Mouse (Mus musculus): ENCODE results near the gene Oaz1. TPM values are rescaled to one million over a fixed set of nuclear protein-coding genes. Genes with fewer than 3 reads are reported as not detected.
"Not testable (repeated sequence)": the region's sequence is repeated elsewhere in the genome, so short reads cannot be mapped to it uniquely, and the experiment has no call there.

Oaz1 gene
- polyA plus RNA-seq, 1 experiment from 2014 or later: 1,342 TPM

DNA sequence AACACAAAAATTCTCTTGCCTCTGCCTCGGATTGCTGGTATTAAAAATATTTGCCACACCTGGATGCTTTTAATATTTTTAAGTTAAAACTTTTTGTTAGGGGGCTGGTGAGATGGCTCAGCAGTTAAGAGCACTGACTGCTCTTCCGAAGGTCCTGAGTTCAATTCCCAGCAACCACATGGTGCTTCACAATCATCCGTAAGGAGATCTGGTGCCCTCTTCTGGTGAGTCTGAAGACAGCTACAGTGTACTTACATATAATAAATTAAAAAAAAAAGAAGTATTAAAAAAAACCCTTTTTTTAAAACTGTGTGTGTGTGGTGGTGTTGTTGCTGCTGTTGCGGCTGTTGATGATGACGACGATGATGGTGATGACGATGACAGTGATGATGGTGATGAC is 8.5 kb upstream of the Oaz1 start:
- H3K27me3 ChIP-seq (replicated peaks); H3K36me3 ChIP-seq; H3K4me1 ChIP-seq; H3K4me2 ChIP-seq (replicated peaks); H3K27ac ChIP-seq; H3K9ac ChIP-seq; H3K4me3 ChIP-seq; ATAC-seq (ENCODE audit: low FRiP score, low read depth); H3K9me3 ChIP-seq: not testable (repeated sequence)
- 85% methylated on average over 7 of the region's 7 CpGs for WGBS

DNA sequence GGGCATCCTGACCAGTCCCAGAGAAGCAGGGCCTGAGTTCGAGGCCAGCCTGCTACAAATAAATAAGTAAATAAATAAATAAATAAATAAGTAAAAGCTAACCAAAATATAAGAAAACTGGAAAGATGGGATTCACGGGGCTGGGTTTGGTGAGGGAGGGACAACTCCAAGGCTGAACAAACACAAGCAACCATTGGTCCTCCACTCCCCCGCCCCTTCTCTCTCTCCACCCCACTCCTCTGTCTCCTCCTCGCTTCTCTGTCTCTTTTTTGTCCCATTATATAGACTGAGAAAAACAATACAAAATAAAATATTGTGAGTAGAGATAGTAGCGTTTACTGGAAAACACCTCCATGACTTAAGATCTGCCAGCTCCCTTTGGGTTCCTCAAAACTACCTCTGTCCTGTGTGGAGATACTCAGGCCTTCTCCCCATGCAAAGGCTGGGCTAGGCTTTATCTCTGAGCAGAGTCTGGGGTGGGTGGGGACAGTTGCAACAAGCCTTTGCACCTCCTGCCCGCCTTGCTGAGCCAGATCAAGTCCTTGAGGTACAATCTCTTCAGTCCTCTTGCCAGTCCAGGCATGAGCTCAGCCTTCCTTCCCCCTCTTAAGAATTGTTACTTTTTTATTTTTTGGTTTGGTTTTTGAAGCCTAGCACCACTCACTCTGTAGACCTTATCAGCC is 7.7 kb upstream of the Oaz1 start:
- no peaks in the 10 kb centered on the region for H3K4me1 ChIP-seq
- ATAC-seq (ENCODE audit: low FRiP score, low read depth): no peak
- no peaks in the 10 kb centered on the region for H3K9me3 ChIP-seq
- H3K9ac ChIP-seq: no peak overlapping the region
- 62% methylated on average over 6 of the region's 6 CpGs for WGBS
- no peaks in the 10 kb centered on the region for H3K36me3 ChIP-seq
- H3K4me3 ChIP-seq: no peak overlapping the region
- H3K27me3 ChIP-seq (replicated peaks): no peaks in the 10 kb centered on the region
- no peak overlapping the region for H3K27ac ChIP-seq
- no peak overlapping the region for H3K4me2 ChIP-seq (replicated peaks)

DNA sequence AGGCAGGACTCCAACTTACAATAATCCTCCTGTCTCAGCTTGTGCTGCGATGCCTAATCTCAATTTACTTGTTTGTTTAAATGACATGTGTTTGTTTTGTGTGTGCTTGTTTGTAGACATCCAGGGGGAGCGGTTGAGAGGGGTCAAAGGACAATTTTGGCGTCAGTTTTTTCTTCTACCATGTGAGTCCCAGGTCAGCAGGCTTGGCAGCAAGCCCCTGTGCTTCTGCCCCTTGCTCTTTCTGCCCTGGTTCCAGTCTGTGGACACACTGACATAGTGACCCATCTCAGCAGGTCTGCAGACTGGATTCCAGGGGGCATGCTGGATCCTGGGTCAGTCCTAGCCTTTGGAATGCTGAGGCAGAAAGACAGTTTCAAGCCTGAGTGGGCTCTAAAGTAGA is 7.0 kb upstream of the Oaz1 start:
- H3K27ac ChIP-seq: no peak overlapping the region
- no peaks in the 10 kb centered on the region for H3K36me3 ChIP-seq
- no peaks in the 10 kb centered on the region for H3K27me3 ChIP-seq (replicated peaks)
- no peaks in the 10 kb centered on the region for H3K4me1 ChIP-seq
- no peak for ATAC-seq (ENCODE audit: low FRiP score, low read depth)
- H3K4me2 ChIP-seq (replicated peaks): no peak overlapping the region
- H3K9ac ChIP-seq: no peak overlapping the region
- H3K4me3 ChIP-seq: no peak overlapping the region
- 70% methylated on average over 3 of the region's 3 CpGs for WGBS
- no peaks in the 10 kb centered on the region for H3K9me3 ChIP-seq

DNA sequence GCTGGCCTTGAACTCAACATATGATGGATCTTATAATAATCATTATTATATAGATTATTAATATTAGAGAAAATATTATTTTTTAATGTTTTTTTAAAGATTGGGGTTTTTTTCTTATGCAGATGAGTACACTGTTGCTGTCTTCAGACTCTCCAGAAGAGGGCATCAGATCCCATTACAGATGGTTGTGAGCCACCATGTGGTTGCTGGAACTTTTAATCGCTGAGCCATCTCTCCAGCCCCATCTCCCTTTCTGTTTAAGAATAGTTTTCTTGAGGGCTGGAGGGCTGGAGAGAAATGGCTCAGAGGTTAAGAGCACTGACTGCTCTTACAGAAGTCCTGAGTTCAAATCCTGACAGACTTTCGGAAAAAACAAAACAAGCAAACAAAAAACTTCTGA is 4.5 kb upstream of the Oaz1 start:
- WGBS: 46% methylated on average over 2 of the region's 2 CpGs
- Histone ChIP-seq H3K9me3 (no peaks in the 10 kb centered on the region), H3K4me3 (no peak overlapping the region)

DNA sequence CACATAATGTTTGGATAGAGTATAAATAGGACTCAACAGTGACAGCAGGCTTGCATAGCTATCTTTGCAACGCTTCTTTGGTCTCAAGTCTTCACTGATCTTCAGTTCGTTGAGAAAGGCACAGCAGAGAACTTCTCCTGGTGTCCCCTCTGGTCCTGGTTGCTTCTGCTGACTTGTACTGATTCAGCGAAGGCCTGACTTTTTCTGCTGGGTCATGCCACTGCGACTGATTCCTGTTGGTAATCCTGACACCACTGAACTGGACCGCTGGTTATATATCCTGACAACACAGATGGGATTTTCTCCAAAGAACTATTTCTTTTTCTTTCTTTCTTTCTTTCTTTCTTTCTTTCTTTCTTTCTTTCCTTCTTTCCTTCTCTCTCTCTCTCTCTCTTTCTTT is 3.9 kb upstream of the Oaz1 start:
- no peak overlapping the region for H3K27ac ChIP-seq
- peaks cover 2% of the 10 kb centered on the region for H3K4me1 ChIP-seq
- H3K9me3 ChIP-seq: no peaks in the 10 kb centered on the region
- H3K9ac ChIP-seq: no peak overlapping the region
- no peak overlapping the region for H3K4me2 ChIP-seq (replicated peaks)
- H3K27me3 ChIP-seq (replicated peaks): no peaks in the 10 kb centered on the region
- WGBS: 92% methylated on average over 5 of the region's 5 CpGs
- H3K4me3 ChIP-seq: no peak overlapping the region
- H3K36me3 ChIP-seq: no peaks in the 10 kb centered on the region
- ATAC-seq (ENCODE audit: low FRiP score, low read depth): no peak

More for the DNA sequence above, 4.5 kb upstream of the Oaz1 start:
- Histone ChIP-seq H3K27me3 (replicated peaks) (no peaks in the 10 kb centered on the region), H3K27ac (no peak overlapping the region), H3K36me3 (no peaks in the 10 kb centered on the region), H3K4me1 (no peaks in the 10 kb centered on the region; the same call in 1 of the 2 replicates), H3K9ac (no peak overlapping the region), H3K4me2 (replicated peaks) (no peak overlapping the region)
- ATAC-seq (ENCODE audit: low FRiP score, low read depth): no peak

DNA sequence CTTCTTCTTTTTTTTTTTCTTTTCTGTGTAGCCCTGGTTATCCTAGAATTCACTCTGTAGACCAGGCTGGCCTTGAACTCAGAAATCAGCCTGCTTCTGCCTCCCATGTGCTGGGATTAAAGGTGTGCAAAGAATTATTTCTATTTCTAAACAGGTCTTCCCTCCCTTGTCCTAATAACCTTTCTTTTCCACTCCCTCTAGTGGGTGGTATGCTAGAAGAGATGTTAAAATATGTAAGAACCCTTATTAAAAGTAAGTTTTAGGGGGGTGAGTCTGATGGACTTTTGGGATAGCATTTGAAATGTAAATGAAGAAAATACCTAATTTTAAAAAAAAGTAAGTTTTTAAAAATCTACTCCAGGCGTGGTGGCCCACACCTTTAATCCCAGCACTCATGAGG is 3.1 kb upstream of the Oaz1 start:
- WGBS: 94% methylated on average over 1 of the region's 1 CpGs
- ATAC-seq (ENCODE audit: low FRiP score, low read depth): no peak

DNA sequence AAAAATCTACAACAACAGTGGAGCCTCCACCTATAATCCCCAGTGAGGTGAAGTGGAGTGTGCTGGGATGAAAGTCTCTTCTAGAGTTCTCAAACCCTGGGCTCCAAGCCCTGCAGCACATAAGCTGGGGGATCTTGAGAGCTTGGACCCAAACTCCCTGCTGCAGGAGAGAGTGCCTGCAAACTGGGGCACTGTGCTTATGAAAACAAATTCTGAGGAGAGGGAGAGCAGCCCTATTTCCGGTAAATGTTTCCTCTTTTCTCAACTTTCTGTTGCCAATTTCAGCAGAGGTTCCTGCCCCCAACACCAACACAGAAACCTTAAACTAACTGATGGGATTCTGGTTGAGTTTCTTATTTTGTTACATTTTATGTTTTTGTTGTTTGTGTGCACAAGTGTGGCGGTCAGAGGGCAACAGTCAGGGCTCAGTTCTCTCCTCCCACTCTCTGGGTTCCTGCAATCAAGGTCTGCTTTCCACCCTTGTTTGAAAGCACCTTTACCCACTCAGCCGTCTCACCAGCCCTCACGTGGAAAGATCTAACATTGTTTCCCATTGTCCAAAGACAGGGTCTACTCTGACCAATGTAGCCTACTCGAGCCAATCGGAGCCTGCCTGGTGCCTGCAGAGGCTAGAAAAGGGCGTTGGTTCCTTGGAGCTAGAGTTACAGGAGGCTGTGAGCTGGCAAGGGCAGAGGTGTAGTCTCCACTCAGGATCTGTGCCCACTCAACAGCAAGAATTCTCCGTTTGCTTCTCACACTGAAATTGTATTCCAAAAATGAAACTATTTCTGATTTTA is 2.4 kb upstream of the Oaz1 start:
- 71% methylated on average over 8 of the region's 8 CpGs for WGBS
- no peaks in the 10 kb centered on the region for H3K9me3 ChIP-seq
- no peak overlapping the region for H3K27ac ChIP-seq
- H3K4me2 ChIP-seq (replicated peaks): no peak overlapping the region
- no peak overlapping the region for H3K4me3 ChIP-seq
- H3K9ac ChIP-seq: no peak overlapping the region
- H3K4me1 ChIP-seq: peaks cover 14% of the 10 kb centered on the region
- H3K36me3 ChIP-seq: peaks cover 4% of the 10 kb centered on the region
- H3K27me3 ChIP-seq (replicated peaks): no peaks in the 10 kb centered on the region
- ATAC-seq (ENCODE audit: low FRiP score, low read depth): no peak

More for the DNA sequence above, 3.1 kb upstream of the Oaz1 start:
- no peak overlapping the region for H3K4me2 ChIP-seq (replicated peaks)
- no peak overlapping the region for H3K4me3 ChIP-seq
- no peak overlapping the region for H3K27ac ChIP-seq
- no peaks in the 10 kb centered on the region for H3K27me3 ChIP-seq (replicated peaks)
- H3K9ac ChIP-seq: no peak overlapping the region
- H3K9me3 ChIP-seq: no peaks in the 10 kb centered on the region
- H3K36me3 ChIP-seq: peaks cover under 1% of the 10 kb centered on the region; the same call in 1 of the 2 replicates
- peaks cover 10% of the 10 kb centered on the region for H3K4me1 ChIP-seq

DNA sequence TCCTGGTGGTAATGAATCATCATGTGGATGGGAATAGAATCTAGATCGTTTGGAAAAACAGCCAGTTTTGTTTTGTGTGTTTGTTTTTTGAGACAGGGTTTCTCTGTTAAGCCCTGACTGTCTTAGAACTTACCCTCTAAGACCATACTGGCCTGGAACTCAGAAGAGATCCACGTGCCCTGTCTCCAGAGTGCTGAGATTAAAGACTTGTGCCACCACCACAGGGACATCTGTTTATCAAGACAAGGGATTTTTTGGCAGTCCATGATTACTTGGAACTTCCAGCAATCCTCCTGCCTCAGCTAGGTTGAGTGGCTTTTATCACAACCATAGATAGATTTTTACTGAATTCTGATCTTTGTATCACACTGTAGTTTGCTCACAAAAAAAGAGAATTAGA is 1.6 kb upstream of the Oaz1 start:
- H3K9me3 ChIP-seq: no peaks in the 10 kb centered on the region

DNA sequence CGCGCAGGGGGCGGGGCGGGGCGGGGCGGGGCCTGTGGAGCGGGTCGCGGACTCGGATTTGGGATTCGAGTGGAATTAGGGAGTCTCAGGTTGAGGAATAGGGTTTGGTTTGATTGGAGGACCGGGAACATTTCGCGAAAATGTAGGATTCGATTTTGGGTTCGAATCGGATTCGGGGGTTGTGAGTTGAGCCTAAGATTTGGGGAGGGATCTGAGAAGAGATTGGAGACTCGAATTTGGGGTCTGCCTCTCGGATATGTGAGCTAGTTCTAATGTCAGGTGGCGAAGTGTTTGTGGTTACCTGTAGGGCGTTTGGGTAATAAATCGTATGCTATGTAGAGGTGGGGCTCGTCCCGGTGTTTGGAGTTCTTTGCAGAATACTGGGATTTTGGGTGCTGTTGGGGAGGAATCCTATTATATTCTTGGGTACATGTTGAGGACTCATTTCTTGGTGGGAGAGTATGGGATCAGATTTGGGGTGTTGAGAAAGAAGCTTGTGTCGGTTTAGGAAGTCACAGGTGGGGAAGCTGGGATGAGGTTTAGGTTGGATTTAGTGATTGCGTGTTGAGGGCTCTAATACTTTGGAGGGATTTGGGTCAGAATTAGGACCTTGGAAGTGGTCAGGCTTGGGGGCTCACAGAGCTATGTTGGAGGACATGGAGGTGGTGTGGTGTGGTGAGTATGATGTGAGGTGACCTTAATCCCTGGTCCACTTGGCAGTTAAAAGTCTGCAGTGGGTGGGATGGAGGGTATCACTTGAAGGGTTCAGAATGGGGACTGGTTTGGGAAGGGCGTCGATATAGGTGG is 810 bp downstream of the Oaz1 start:
- Histone ChIP-seq H3K9me3 (no peaks in the 10 kb centered on the region), H3K4me3 (peak overlapping the region; percentile 87), H3K27me3 (replicated peaks) (no peaks in the 10 kb centered on the region), H3K9ac (peak overlapping the region; percentile 92), H3K4me1 (peaks cover 35% of the 10 kb centered on the region), H3K36me3 (peaks cover 22% of the 10 kb centered on the region), H3K27ac (peak overlapping the region; percentile 64; the same call in 1 of the 2 replicates), H3K4me2 (replicated peaks) (peak overlapping the region; percentile 99)
- no peak for ATAC-seq (ENCODE audit: low FRiP score, low read depth)
- 9% methylated on average over 29 of the region's 29 CpGs for WGBS

More for the DNA sequence above, 1.6 kb upstream of the Oaz1 start:
- no peak overlapping the region for H3K4me2 ChIP-seq (replicated peaks)
- no peak overlapping the region for H3K27ac ChIP-seq
- H3K4me1 ChIP-seq: peaks cover 21% of the 10 kb centered on the region
- H3K27me3 ChIP-seq (replicated peaks): no peaks in the 10 kb centered on the region
- H3K4me3 ChIP-seq: no peak overlapping the region
- peaks cover 12% of the 10 kb centered on the region for H3K36me3 ChIP-seq
- WGBS: 77% methylated on average over 2 of the region's 2 CpGs
- no peak overlapping the region for H3K9ac ChIP-seq
- no peak for ATAC-seq (ENCODE audit: low FRiP score, low read depth)

DNA sequence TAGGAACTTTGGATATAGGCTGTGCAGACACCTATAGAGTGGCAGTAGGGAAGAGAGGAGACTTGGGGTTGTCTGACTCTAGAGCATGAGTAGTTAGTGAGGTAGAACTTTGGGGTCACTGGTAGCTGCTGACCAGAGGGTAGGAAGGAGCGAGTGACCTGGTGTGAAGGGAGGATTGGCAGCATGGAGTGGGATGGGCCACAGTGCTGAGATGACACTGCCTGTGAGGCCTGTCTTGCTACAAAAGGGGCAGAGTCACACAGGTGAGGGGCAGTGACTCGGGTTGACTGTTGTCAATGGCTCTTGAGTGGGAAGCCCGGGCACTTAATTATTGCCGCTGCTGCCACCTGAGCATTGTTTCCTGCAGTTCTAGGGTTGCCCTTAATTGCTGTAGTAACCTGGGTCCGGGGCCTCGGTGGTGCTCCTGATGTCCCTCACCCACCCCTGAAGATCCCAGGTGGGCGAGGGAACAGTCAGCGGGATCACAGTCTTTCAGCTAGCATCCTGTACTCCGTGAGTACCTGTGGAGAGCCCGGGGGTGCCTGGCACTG is 1.5 kb downstream of the Oaz1 start:
- Histone ChIP-seq H3K4me3 (peak overlapping the region; percentile 87), H3K4me1 (peaks cover 35% of the 10 kb centered on the region), H3K9ac (peak overlapping the region; percentile 92), H3K4me2 (replicated peaks) (peak overlapping the region; percentile 99), H3K27me3 (replicated peaks) (no peaks in the 10 kb centered on the region), H3K9me3 (no peaks in the 10 kb centered on the region), H3K27ac (no peak overlapping the region), H3K36me3 (peaks cover 22% of the 10 kb centered on the region)
- ATAC-seq (ENCODE audit: low FRiP score, low read depth): no peak
- WGBS: 83% methylated on average over 10 of the region's 10 CpGs

DNA sequence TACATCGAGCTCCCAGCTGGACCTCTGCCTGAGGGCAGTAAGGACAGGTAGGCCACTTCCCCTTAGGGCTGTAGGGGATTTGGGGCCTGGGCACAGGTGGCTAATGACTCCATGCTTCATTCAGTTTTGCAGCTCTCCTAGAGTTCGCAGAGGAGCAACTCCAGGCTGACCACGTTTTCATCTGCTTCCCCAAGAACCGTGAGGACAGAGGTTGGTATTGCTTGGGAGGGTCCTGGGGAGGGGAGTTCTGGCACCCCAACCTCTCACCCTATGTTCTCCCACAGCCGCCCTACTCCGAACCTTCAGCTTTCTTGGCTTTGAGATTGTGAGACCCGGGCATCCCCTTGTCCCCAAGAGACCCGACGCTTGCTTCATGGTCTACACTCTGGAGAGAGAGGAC is 2.1 kb downstream of the Oaz1 start:
- Histone ChIP-seq H3K4me2 (replicated peaks) (peak overlapping the region; percentile 99), H3K4me3 (peak overlapping the region; percentile 87; the same call in 1 of the 2 replicates), H3K4me1 (peaks cover 35% of the 10 kb centered on the region), H3K36me3 (peaks cover 22% of the 10 kb centered on the region)
- H3K27me3 ChIP-seq (replicated peaks); ATAC-seq (ENCODE audit: low FRiP score, low read depth); H3K9me3 ChIP-seq; H3K9ac ChIP-seq; H3K27ac ChIP-seq: not testable (repeated sequence)
- WGBS: 87% methylated on average over 9 of the region's 9 CpGs
